Mouse (Mus musculus): ENCODE measurements around the gene Brinp1. TPM values are rescaled to one million over a fixed set of nuclear protein-coding genes. Genes with fewer than 3 reads are reported as not detected.

Brinp1 gene
- polyA plus RNA-seq (2012; rRNA removed; ENCODE audit: low replicate concordance) = 0.17 TPM in 2 replicates

GRCm38 (mm10) chr4:68954322-68954901 is at the start of gene Brinp1:
Gene Brinp1, minus strand, starts transcription at chr4:68954397.

